Mouse (Mus musculus): ENCODE results near the gene Itgb6. TPM values are rescaled to one million over a fixed set of nuclear protein-coding genes. Genes with fewer than 3 reads are reported as not detected.

Gene Itgb6
- total and polyA plus RNA-seq, 3 experiments, result not detected

- no peak for DNase-seq (ENCODE audit: extremely low read depth)
- dilution Hi-C loops (cut with MboI; ENCODE audit: extremely low pct_ligation_motif_present, extremely low pct_unique_long_range_greater_than_20kb, low sequenced_read_pairs) (no loop called here), in situ Hi-C loops (cut with MboI; ENCODE audit: low pct_ligation_motif_present, low pct_unique_long_range_greater_than_20kb, low sequenced_read_pairs) (no loop called here)
- no peaks in the 10 kb centered on the region for H3K9me3 ChIP-seq (replicated peaks; ENCODE audit: low read length)
- H3K79me2 ChIP-seq (replicated peaks; ENCODE audit: control insufficient read depth, extremely low read depth, insufficient read depth, poor library complexity, severe bottlenecking), result no peaks in the 10 kb centered on the region
- H3K27ac ChIP-seq (ENCODE audit: insufficient read depth, low read depth), result no peak overlapping the region
- no peaks in the 10 kb centered on the region for H3K36me3 ChIP-seq (replicated peaks in 1 of 2; ENCODE audit: control insufficient read depth in 1 of 2, insufficient read depth in 1 of 2, low read length in 1 of 2)
- no peak overlapping the region for H3K4me3 ChIP-seq (replicated peaks in 1 of 3; ENCODE audit: low read depth in 2 of 3, low read length in 2 of 3, poor library complexity in 1 of 3)
- no peaks in the 10 kb centered on the region for H3K27me3 ChIP-seq (replicated peaks)
- H3K4me2 ChIP-seq (ENCODE audit: insufficient read depth, low read depth, poor library complexity, severe bottlenecking), result no peak overlapping the region
- H3K9ac ChIP-seq (ENCODE audit: insufficient read depth, low read depth), result no peak overlapping the region
- TF ChIP-seq BHLHE40 (IDR thresholded peaks at IDR 0.05; ENCODE audit: low read depth, low read length), result no peak
- 0 out of 4 replicates have a peak, but pooled peaks cover 0 to under 1% of the 10 kb centered on the region in 2 experiments for H3K4me1 ChIP-seq (ENCODE audit: control insufficient read depth in 1 of 2, insufficient read depth in 2 of 2)
Observed at GRCm38 (mm10) chr2:60632791-60633190, 89.7 kb downstream of the Itgb6 start.

- Histone ChIP-seq H3K4me2 (ENCODE audit: insufficient read depth, low read depth, poor library complexity, severe bottlenecking) (no peak overlapping the region), H3K27ac (ENCODE audit: insufficient read depth, low read depth) (no peak overlapping the region), H3K79me2 (replicated peaks; ENCODE audit: control insufficient read depth, extremely low read depth, insufficient read depth, poor library complexity, severe bottlenecking) (no peaks in the 10 kb centered on the region), H3K4me3 (replicated peaks in 1 of 3; ENCODE audit: low read depth in 2 of 3, low read length in 2 of 3, poor library complexity in 1 of 3) (no peak overlapping the region), H3K9ac (ENCODE audit: insufficient read depth, low read depth) (no peak overlapping the region), H3K9me3 (replicated peaks; ENCODE audit: low read length) (no peaks in the 10 kb centered on the region), H3K27me3 (replicated peaks) (no peaks in the 10 kb centered on the region), H3K36me3 (replicated peaks in 1 of 2; ENCODE audit: control insufficient read depth in 1 of 2, insufficient read depth in 1 of 2, low read length in 1 of 2) (no peaks in the 10 kb centered on the region), H3K4me1 (ENCODE audit: control insufficient read depth in 1 of 2, insufficient read depth in 2 of 2) (0 out of 4 replicates have a peak, but pooled peaks cover 0 to 2% of the 10 kb centered on the region in 2 experiments)
- no peak for DNase-seq (ENCODE audit: extremely low read depth)
- in situ Hi-C loops (cut with MboI; ENCODE audit: low pct_ligation_motif_present, low pct_unique_long_range_greater_than_20kb, low sequenced_read_pairs) (no loop called here), dilution Hi-C loops (cut with MboI; ENCODE audit: extremely low pct_ligation_motif_present, extremely low pct_unique_long_range_greater_than_20kb, low sequenced_read_pairs) (no loop called here)
- TF ChIP-seq MXI1 (IDR thresholded peaks at IDR 0.05; ENCODE audit: low read depth, low read length) (no peak), NELFE (IDR thresholded peaks at IDR 0.05; ENCODE audit: low read depth, low read length) (no peak), ZKSCAN1 (IDR thresholded peaks at IDR 0.05; ENCODE audit: borderline replicate concordance, low read depth, low read length) (no peak), HCFC1 (IDR thresholded peaks at IDR 0.05; ENCODE audit: low read depth, low read length) (no peak), POLR2AphosphoS2 (IDR thresholded peaks at IDR 0.05; ENCODE audit: low read depth, low read length) (no peak), POLR2A (IDR thresholded peaks at IDR 0.05; ENCODE audit: low read depth, low read length) (no peak), BHLHE40 (IDR thresholded peaks at IDR 0.05; ENCODE audit: low read depth, low read length) (no peak), MAFK (IDR thresholded peaks at IDR 0.05; ENCODE audit: insufficient replicate concordance, low read length) (no peak), MAZ (IDR thresholded peaks at IDR 0.05; ENCODE audit: low read depth, low read length) (no peak), IRF4 (IDR thresholded peaks at IDR 0.05; ENCODE audit: low read depth, low read length) (no peak), CHD1 (IDR thresholded peaks at IDR 0.05; ENCODE audit: low read depth, low read length) (no peak), CTCF (conservative IDR thresholded peaks at IDR 0.05 in 1 of 2, IDR thresholded peaks at IDR 0.05 in 1 of 2; ENCODE audit: low read depth in 2 of 2, low read length in 2 of 2) (no peak), MAX (IDR thresholded peaks at IDR 0.05; ENCODE audit: low read length) (no peak), ZC3H11A (IDR thresholded peaks at IDR 0.05; ENCODE audit: low read depth, low read length) (no peak)
Observed at GRCm38 (mm10) chr2:60630304-60630703, 92.1 kb downstream of the Itgb6 start.

DNA sequence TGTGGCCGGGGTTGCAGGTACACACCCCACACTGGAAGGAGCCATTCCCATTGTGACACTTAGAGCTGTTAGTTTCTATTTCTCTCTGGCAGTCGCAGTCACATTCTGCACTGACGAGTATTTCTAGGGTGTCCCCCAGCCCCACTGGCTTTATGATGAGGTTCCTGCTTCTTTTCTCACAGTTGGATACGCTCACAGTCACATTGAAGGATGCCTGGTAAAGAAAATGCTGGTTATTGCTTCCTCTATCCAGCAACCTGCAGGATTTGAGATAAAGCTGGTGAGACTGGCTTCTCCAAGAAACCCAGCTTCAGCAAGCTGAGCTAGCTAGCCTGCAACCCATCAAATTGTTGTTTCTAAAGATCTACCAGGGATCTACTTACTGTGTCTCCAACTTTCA lies 94.5 kb downstream of the Itgb6 start:
- 0 out of 4 replicates have a peak, but pooled peaks cover 0 to 2% of the 10 kb centered on the region in 2 experiments for H3K4me1 ChIP-seq (ENCODE audit: control insufficient read depth in 1 of 2, insufficient read depth in 2 of 2)
- no peaks in the 10 kb centered on the region for H3K9me3 ChIP-seq (replicated peaks; ENCODE audit: low read length)
- no peak overlapping the region for H3K27ac ChIP-seq (ENCODE audit: insufficient read depth, low read depth)
- TF ChIP-seq JUN (IDR thresholded peaks at IDR 0.05; ENCODE audit: insufficient read depth, low read depth, low read length) (no peak), RAD21 (IDR thresholded peaks at IDR 0.05; ENCODE audit: low read depth, low read length) (no peak), TBP (conservative IDR thresholded peaks at IDR 0.05; ENCODE audit: low read depth, low read length) (no peak), ELF1 (IDR thresholded peaks at IDR 0.05; ENCODE audit: low read depth, low read length) (no peak), EP300 (IDR thresholded peaks at IDR 0.05; ENCODE audit: low read length) (no peak), POLR2AphosphoS2 (IDR thresholded peaks at IDR 0.05; ENCODE audit: low read depth, low read length) (no peak), IRF4 (IDR thresholded peaks at IDR 0.05; ENCODE audit: low read depth, low read length) (no peak), ZMIZ1 (IDR thresholded peaks at IDR 0.05; ENCODE audit: low read depth, low read length) (no peak), ZKSCAN1 (IDR thresholded peaks at IDR 0.05; ENCODE audit: borderline replicate concordance, low read depth, low read length) (no peak), MYC (IDR thresholded peaks at IDR 0.05; ENCODE audit: low read depth, low read length) (no peak)
- no peak overlapping the region for H3K4me2 ChIP-seq (ENCODE audit: insufficient read depth, low read depth, poor library complexity, severe bottlenecking)
- no peak for DNase-seq (ENCODE audit: extremely low read depth)
- H3K4me3 ChIP-seq (replicated peaks in 1 of 3; ENCODE audit: low read depth in 2 of 3, low read length in 2 of 3, poor library complexity in 1 of 3), result no peak overlapping the region
- in situ Hi-C loops (cut with MboI; ENCODE audit: low pct_ligation_motif_present, low pct_unique_long_range_greater_than_20kb, low sequenced_read_pairs) (no loop called here), dilution Hi-C loops (cut with MboI; ENCODE audit: extremely low pct_ligation_motif_present, extremely low pct_unique_long_range_greater_than_20kb, low sequenced_read_pairs) (no loop called here)
- no peaks in the 10 kb centered on the region for H3K36me3 ChIP-seq (replicated peaks in 1 of 2; ENCODE audit: control insufficient read depth in 1 of 2, insufficient read depth in 1 of 2, low read length in 1 of 2)
- no peaks in the 10 kb centered on the region for H3K79me2 ChIP-seq (replicated peaks; ENCODE audit: control insufficient read depth, extremely low read depth, insufficient read depth, poor library complexity, severe bottlenecking)
- no peaks in the 10 kb centered on the region for H3K27me3 ChIP-seq (replicated peaks)
- no peak overlapping the region for H3K9ac ChIP-seq (ENCODE audit: insufficient read depth, low read depth)

All from CH12.LX (cell line).